Mouse (Mus musculus) embryonic facial prominence, embryonic 11.5 days (tissue): ENCODE data around the gene Ipo11. TPM values are rescaled to one million over a fixed set of nuclear protein-coding genes. Genes with fewer than 3 reads are reported as not detected.

ENCODE experiments used
- ATAC-seq: fragments of 200-750 bp; cut with Nextera tagmentation; replicated peaks from 2 replicates; pipeline ENCODE4 v1.8.0; 2017; ENCODE audit warnings: low read depth; ENCODE audit not compliant: insufficient number of reproducible peaks, low FRiP score, low TSS enrichment
- DNase-seq: peaks from one replicate; pipeline ENCODE4 v3.0.0-alpha.2; 2015; ENCODE audit warnings: low spot score
- H3K27ac ChIP-seq: fragments of 300-500 bp; sonication (generic); replicated peaks from 2 replicates; pipeline ENCODE4 v1.5.1; 2014; ENCODE audit warnings: mild to moderate bottlenecking, low read depth, low read length, control low read depth
- H3K27me3 ChIP-seq: fragments of 300-500 bp; sonication (generic); 2 replicates; pipeline ENCODE4 v1.6.1; 2014; ENCODE audit warnings: mild to moderate bottlenecking, low read length, moderate library complexity, mixed read lengths; ENCODE audit not compliant: control insufficient read depth, insufficient read depth
- H3K36me3 ChIP-seq: fragments of 300-500 bp; sonication (generic); replicated peaks from 2 replicates; pipeline ENCODE4 v1.6.1; 2014; ENCODE audit warnings: low read depth, mild to moderate bottlenecking, low read length, moderate library complexity, mixed read lengths; ENCODE audit not compliant: control insufficient read depth, insufficient read depth
- H3K4me1 ChIP-seq: fragments of 300-500 bp; sonication (generic); 2 replicates; pipeline ENCODE4 v1.6.1; 2014; ENCODE audit warnings: low read length, mixed read lengths; ENCODE audit not compliant: control insufficient read depth, insufficient read depth
- H3K4me2 ChIP-seq: fragments of 300-500 bp; sonication (generic); 2 replicates; pipeline ENCODE4 v1.6.1; 2014; ENCODE audit warnings: low read depth, mild to moderate bottlenecking, control low read depth, low read length, moderate library complexity
- H3K4me3 ChIP-seq: fragments of 300-500 bp; sonication (generic); 2 replicates; pipeline ENCODE4 v1.5.1; 2014; ENCODE audit warnings: low read depth, low read length, control low read depth
- H3K9ac ChIP-seq: fragments of 300-500 bp; sonication (generic); replicated peaks from 2 replicates; pipeline ENCODE4 v1.6.1; 2014; ENCODE audit warnings: mild to moderate bottlenecking, control low read depth, low read length
- H3K9me3 ChIP-seq: fragments of 300-500 bp; sonication (generic); replicated peaks from 2 replicates; pipeline ENCODE4 v1.6.1; 2016; ENCODE audit warnings: mild to moderate bottlenecking, low read length, inconsistent platforms, mixed read lengths; ENCODE audit not compliant: control insufficient read depth
- WGBS: fragments of 180-500 bp; shearing (Covaris S2); extraction: QIAGEN DNeasy Blood & Tissue Kit; methylation state at CpG from one replicate; pipeline ENCODE4 v1.1.7; 2014; 5-methylcytosine and 5-hydroxymethylcytosine counted together
- polyA plus RNA-seq: library from polyadenylated mRNA; unstranded; fragments of >200 nt; fragmentation: Nextera tagmentation; extraction: Ambion mirVana; gene quantifications from 2 replicates; pipeline ENCODE4 v1.2.1, GENCODE M21; 2014

Gene Ipo11
- polyA plus RNA-seq, 1 experiment from 2014 or later, result 77.3 TPM

DNA sequence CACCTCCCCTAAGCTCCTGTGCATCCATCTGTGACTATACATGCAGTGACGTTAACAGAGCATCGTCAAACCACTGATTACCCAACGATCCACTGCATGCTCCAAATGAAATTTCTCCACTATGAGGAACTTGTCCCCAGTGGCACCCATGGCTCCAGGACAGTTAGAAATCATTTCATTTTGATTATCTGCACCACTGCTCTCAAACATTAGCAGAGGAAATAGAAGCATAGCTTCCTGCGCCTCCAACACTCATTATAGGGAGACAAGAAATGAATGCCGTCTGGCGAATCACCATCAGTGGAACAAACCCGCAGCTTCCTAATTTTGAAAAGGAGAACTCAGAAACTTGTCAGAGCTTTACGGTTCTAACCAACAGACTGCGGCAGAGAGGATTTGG lies 123.7 kb downstream of the Ipo11 start:
- Histone ChIP-seq H3K4me1 (no peaks in the 10 kb centered on the region), H3K4me3 (no peak overlapping the region), H3K27me3 (no peaks in the 10 kb centered on the region), H3K9ac (no peak overlapping the region), H3K36me3 (no peaks in the 10 kb centered on the region; the same call in 1 of the 2 replicates), H3K27ac (no peak overlapping the region), H3K9me3 (no peaks in the 10 kb centered on the region), H3K4me2 (no peak overlapping the region)
- DNase-seq (no peak), ATAC-seq (no peak)
- 91% methylated on average over 9 of the region's 9 CpGs for WGBS

- H3K9me3 ChIP-seq, result no peaks in the 10 kb centered on the region
- 90% methylated on average over 7 of the region's 7 CpGs for WGBS
- no peak overlapping the region for H3K4me3 ChIP-seq
- ATAC-seq (no peak), DNase-seq (no peak)
- H3K27ac ChIP-seq, result no peak overlapping the region
- no peak overlapping the region for H3K9ac ChIP-seq
- H3K4me2 ChIP-seq, result no peak overlapping the region
- H3K4me1 ChIP-seq, result no peaks in the 10 kb centered on the region
- H3K27me3 ChIP-seq, result no peaks in the 10 kb centered on the region
- no peaks in the 10 kb centered on the region; the same call in 1 of the 2 replicates for H3K36me3 ChIP-seq
Measured at GRCm38 (mm10) chr13:106810156-106810555, 126.6 kb downstream of the Ipo11 start.

- Histone ChIP-seq H3K4me1 (no peaks in the 10 kb centered on the region), H3K36me3 (no peaks in the 10 kb centered on the region; the same call in 1 of the 2 replicates), H3K27ac (no peak overlapping the region), H3K4me3 (no peak overlapping the region), H3K27me3 (no peaks in the 10 kb centered on the region), H3K9me3 (no peaks in the 10 kb centered on the region), H3K9ac (no peak overlapping the region), H3K4me2 (no peak overlapping the region)
- ATAC-seq (no peak), DNase-seq (no peak)
- 88% methylated on average over 6 of the region's 6 CpGs for WGBS
Measured at GRCm38 (mm10) chr13:106808821-106809220, 127.9 kb downstream of the Ipo11 start.

DNA sequence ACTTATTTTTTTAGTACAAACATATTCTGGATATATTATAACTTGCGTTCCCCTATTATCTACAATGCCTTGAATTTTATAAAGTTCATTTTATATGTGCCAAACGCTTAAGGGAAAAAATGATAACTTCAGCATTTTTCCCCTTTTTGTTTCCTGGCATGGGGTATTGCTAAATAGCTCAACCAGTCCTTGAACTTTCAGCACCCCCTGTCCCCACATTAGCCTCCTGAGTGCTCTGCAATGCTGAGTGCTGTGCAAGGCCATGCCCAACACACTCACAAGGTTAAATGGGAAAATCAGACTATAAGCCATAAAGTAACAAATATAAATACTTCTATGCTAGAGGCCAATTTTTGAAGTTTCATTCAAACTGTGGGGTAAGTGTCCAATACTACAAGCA lies 128.4 kb downstream of the Ipo11 start:
- WGBS, result 96% methylated on average over 2 of the region's 2 CpGs
- no peaks in the 10 kb centered on the region; the same call in 1 of the 2 replicates for H3K36me3 ChIP-seq

GRCm38 (mm10) chr13:106807303-106807702 lies 129.5 kb downstream of the Ipo11 start:
- H3K4me1 ChIP-seq, result no peaks in the 10 kb centered on the region
- H3K27ac ChIP-seq, result no peak overlapping the region
- no peak for ATAC-seq
- H3K36me3 ChIP-seq, result no peaks in the 10 kb centered on the region; the same call in 1 of the 2 replicates
- no peaks in the 10 kb centered on the region for H3K9me3 ChIP-seq
- no peak overlapping the region for H3K4me2 ChIP-seq
- 84% methylated on average over 5 of the region's 5 CpGs for WGBS
- no peak overlapping the region for H3K9ac ChIP-seq
- H3K4me3 ChIP-seq, result no peak overlapping the region
- H3K27me3 ChIP-seq, result no peaks in the 10 kb centered on the region
- DNase-seq, result no peak

More for the DNA sequence above, 128.4 kb downstream of the Ipo11 start:
- H3K27ac ChIP-seq, result no peak overlapping the region
- no peaks in the 10 kb centered on the region for H3K9me3 ChIP-seq
- no peak overlapping the region for H3K9ac ChIP-seq
- ATAC-seq (no peak), DNase-seq (no peak)
- H3K27me3 ChIP-seq, result no peaks in the 10 kb centered on the region
- H3K4me3 ChIP-seq, result no peak overlapping the region
- no peaks in the 10 kb centered on the region for H3K4me1 ChIP-seq
- H3K4me2 ChIP-seq, result no peak overlapping the region

GRCm38 (mm10) chr13:106805146-106805545 lies 131.6 kb downstream of the Ipo11 start:
- no peak overlapping the region for H3K4me2 ChIP-seq
- ATAC-seq (no peak), DNase-seq (no peak)
- H3K9ac ChIP-seq, result no peak overlapping the region
- H3K4me3 ChIP-seq, result no peak overlapping the region
- H3K9me3 ChIP-seq, result no peaks in the 10 kb centered on the region
- H3K4me1 ChIP-seq, result no peaks in the 10 kb centered on the region
- no peak overlapping the region for H3K27ac ChIP-seq
- no peaks in the 10 kb centered on the region for H3K36me3 ChIP-seq
- WGBS, result 93% methylated on average over 5 of the region's 5 CpGs
- H3K27me3 ChIP-seq, result no peaks in the 10 kb centered on the region

DNA sequence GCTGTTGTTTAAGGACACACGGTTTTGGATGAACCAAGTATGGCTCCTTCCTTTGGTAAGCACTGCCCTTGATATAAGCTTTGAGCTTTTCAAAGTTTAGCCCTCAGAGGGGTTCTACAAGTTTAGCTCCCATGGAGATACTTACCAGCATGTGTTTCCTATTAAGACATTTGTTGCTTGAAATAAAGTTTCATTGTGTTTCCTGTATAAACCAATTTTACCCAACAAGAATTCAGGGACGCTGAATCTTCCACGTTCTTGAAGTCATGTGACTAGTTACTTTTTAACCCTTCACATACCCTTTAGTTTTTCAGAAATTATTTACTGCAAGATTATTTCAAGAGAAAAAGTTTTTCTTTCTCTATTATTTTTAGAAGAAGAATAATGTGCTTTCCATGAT lies 138.7 kb downstream of the Ipo11 start:
- Histone ChIP-seq H3K9me3 (no peaks in the 10 kb centered on the region), H3K27me3 (no peaks in the 10 kb centered on the region), H3K36me3 (peaks cover 2% of the 10 kb centered on the region; the same call in 1 of the 2 replicates), H3K4me3 (no peak overlapping the region), H3K9ac (no peak overlapping the region), H3K4me1 (no peaks in the 10 kb centered on the region), H3K27ac (no peak overlapping the region), H3K4me2 (no peak overlapping the region)
- ATAC-seq, result no peak
- 42% methylated on average over 3 of the region's 3 CpGs for WGBS
- peak; percentile 53 for DNase-seq

GRCm38 (mm10) chr13:106788817-106789216 lies 147.9 kb downstream of the Ipo11 start:
- Histone ChIP-seq H3K9me3 (no peaks in the 10 kb centered on the region), H3K4me2 (no peak overlapping the region), H3K27me3 (no peaks in the 10 kb centered on the region), H3K9ac (no peak overlapping the region), H3K36me3 (no peaks in the 10 kb centered on the region), H3K27ac (no peak overlapping the region), H3K4me1 (no peaks in the 10 kb centered on the region), H3K4me3 (no peak overlapping the region)
- DNase-seq, result no peak
- ATAC-seq, result 0 out of 2 replicates have a peak, but pooled peaks have one; percentile 29
- WGBS, result 80% methylated on average over 7 of the region's 7 CpGs
